Mouse (Mus musculus): Measurements from ENCODE around the gene Apbb2. TPM values are rescaled to one million over a fixed set of nuclear protein-coding genes. Genes with fewer than 3 reads are reported as not detected.
A peak's percentile ranks its signal among the peaks of the same experiment; 100 is the strongest.

The Apbb2 gene
- polyA plus RNA-seq, 1 experiment from 2014 or later, result 39.5 TPM

- Histone ChIP-seq H3K36me3 (ENCODE audit: control insufficient read depth, insufficient read depth, low read length) (no peaks in the 10 kb centered on the region), H3K9ac (replicated peaks; ENCODE audit: low read depth, low read length) (no peak overlapping the region), H3K4me1 (ENCODE audit: control insufficient read depth, insufficient read depth, low read length) (0 out of 2 replicates have a peak, but pooled peaks cover 2% of the 10 kb centered on the region), H3K27ac (ENCODE audit: low read length) (no peak overlapping the region), H3K27me3 (ENCODE audit: control insufficient read depth, insufficient read depth, low read length) (no peaks in the 10 kb centered on the region), H3K4me3 (ENCODE audit: low read depth, low read length) (no peak overlapping the region), H3K4me2 (replicated peaks; ENCODE audit: low read depth, low read length) (no peak overlapping the region), H3K9me3 (ENCODE audit: control insufficient read depth, low read depth, low read length) (no peaks in the 10 kb centered on the region)
- ATAC-seq (ENCODE audit: insufficient number of reproducible peaks, insufficient read depth, low FRiP score, low read depth), result no peak; the same call in 1 of the 2 replicates
- WGBS, result 46% methylated on average over 3 of the region's 5 CpGs
Measured at GRCm38 (mm10) chr5:66407948-66408347, 210.6 kb downstream of the Apbb2 start.

- Histone ChIP-seq H3K4me3 (ENCODE audit: low read depth, low read length) (no peak overlapping the region), H3K36me3 (ENCODE audit: control insufficient read depth, insufficient read depth, low read length) (no peaks in the 10 kb centered on the region), H3K4me1 (ENCODE audit: control insufficient read depth, insufficient read depth, low read length) (0 out of 2 replicates have a peak, but pooled peaks cover 2% of the 10 kb centered on the region), H3K9me3 (ENCODE audit: control insufficient read depth, low read depth, low read length) (no peaks in the 10 kb centered on the region), H3K27ac (ENCODE audit: low read length) (no peak overlapping the region), H3K9ac (replicated peaks; ENCODE audit: low read depth, low read length) (no peak overlapping the region), H3K27me3 (ENCODE audit: control insufficient read depth, insufficient read depth, low read length) (no peaks in the 10 kb centered on the region), H3K4me2 (replicated peaks; ENCODE audit: low read depth, low read length) (no peak overlapping the region)
- 86% methylated on average over 7 of the region's 7 CpGs for WGBS
- no peak for ATAC-seq (ENCODE audit: insufficient number of reproducible peaks, insufficient read depth, low FRiP score, low read depth)
Measured at GRCm38 (mm10) chr5:66406431-66406830, 212.2 kb downstream of the Apbb2 start.

- Histone ChIP-seq H3K9ac (replicated peaks; ENCODE audit: low read depth, low read length) (no peak overlapping the region), H3K4me1 (ENCODE audit: control insufficient read depth, insufficient read depth, low read length) (0 out of 2 replicates have a peak, but pooled peaks cover 2% of the 10 kb centered on the region), H3K36me3 (ENCODE audit: control insufficient read depth, insufficient read depth, low read length) (no peaks in the 10 kb centered on the region), H3K27me3 (ENCODE audit: control insufficient read depth, insufficient read depth, low read length) (no peaks in the 10 kb centered on the region), H3K27ac (ENCODE audit: low read length) (no peak overlapping the region), H3K4me2 (replicated peaks; ENCODE audit: low read depth, low read length) (no peak overlapping the region), H3K4me3 (ENCODE audit: low read depth, low read length) (no peak overlapping the region), H3K9me3 (ENCODE audit: control insufficient read depth, low read depth, low read length) (no peaks in the 10 kb centered on the region)
- no peak for ATAC-seq (ENCODE audit: insufficient number of reproducible peaks, insufficient read depth, low FRiP score, low read depth)
- 72% methylated on average over 12 of the region's 12 CpGs for WGBS
Measured at GRCm38 (mm10) chr5:66405731-66406399, 212.7 kb downstream of the Apbb2 start.

DNA sequence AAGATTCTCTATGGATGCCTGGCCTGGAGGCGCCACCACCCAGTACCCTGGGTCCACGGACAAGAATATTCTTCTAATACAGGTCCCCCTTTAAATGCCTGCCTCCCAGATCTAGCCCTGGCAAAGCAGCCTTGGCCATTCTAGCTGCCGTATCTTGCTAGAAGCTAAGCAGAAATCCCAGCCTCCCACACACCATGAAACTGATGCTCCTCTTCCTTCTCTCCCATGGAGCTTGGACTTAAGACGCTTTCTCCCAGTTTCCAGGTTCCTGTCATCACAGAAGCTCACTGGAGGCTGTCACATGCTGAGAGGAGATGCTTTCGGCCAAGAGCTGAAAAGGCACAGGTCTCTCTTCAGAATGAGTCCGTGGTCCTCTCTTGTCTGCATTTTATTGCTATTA lies 213.3 kb downstream of the Apbb2 start:
- H3K36me3 ChIP-seq (ENCODE audit: control insufficient read depth, insufficient read depth, low read length), result no peaks in the 10 kb centered on the region
- no peak overlapping the region for H3K4me3 ChIP-seq (ENCODE audit: low read depth, low read length)
- H3K9me3 ChIP-seq (ENCODE audit: control insufficient read depth, low read depth, low read length), result no peaks in the 10 kb centered on the region
- no peak overlapping the region for H3K27ac ChIP-seq (ENCODE audit: low read length)
- no peak overlapping the region for H3K4me2 ChIP-seq (replicated peaks; ENCODE audit: low read depth, low read length)
- no peak for ATAC-seq (ENCODE audit: insufficient number of reproducible peaks, insufficient read depth, low FRiP score, low read depth)
- WGBS, result 87% methylated on average over 6 of the region's 6 CpGs
- H3K9ac ChIP-seq (replicated peaks; ENCODE audit: low read depth, low read length), result no peak overlapping the region
- H3K4me1 ChIP-seq (ENCODE audit: control insufficient read depth, insufficient read depth, low read length), result 0 out of 2 replicates have a peak, but pooled peaks cover 2% of the 10 kb centered on the region
- H3K27me3 ChIP-seq (ENCODE audit: control insufficient read depth, insufficient read depth, low read length), result no peaks in the 10 kb centered on the region

DNA sequence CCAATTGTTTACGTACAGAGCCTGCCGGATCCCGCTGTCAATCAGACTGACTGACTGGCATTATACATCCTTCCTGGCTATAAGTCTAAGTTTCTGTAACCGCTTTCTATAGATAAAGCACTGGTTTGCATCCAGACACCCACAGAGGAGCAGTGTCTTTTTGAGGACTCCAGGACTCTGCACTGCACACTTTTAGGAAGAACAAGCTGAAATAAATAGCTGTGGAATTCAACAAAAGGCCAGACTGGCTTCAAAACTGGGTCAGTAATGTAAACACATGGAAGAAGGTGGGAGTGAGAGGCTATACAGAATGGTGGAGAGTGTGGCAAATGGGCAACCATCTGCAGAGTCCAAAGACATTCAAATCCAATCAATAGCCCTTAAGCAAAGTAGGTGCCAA lies 218.0 kb downstream of the Apbb2 start:
- no peaks in the 10 kb centered on the region for H3K4me1 ChIP-seq (ENCODE audit: control insufficient read depth, insufficient read depth, low read length)
- no peaks in the 10 kb centered on the region for H3K9me3 ChIP-seq (ENCODE audit: control insufficient read depth, low read depth, low read length)
- H3K36me3 ChIP-seq (ENCODE audit: control insufficient read depth, insufficient read depth, low read length), result no peaks in the 10 kb centered on the region
- H3K9ac ChIP-seq (replicated peaks; ENCODE audit: low read depth, low read length), result no peak overlapping the region
- WGBS, result 78% methylated on average over 4 of the region's 4 CpGs
- H3K4me3 ChIP-seq (ENCODE audit: low read depth, low read length), result no peak overlapping the region
- no peak overlapping the region for H3K4me2 ChIP-seq (replicated peaks; ENCODE audit: low read depth, low read length)
- H3K27ac ChIP-seq (ENCODE audit: low read length), result no peak overlapping the region
- H3K27me3 ChIP-seq (ENCODE audit: control insufficient read depth, insufficient read depth, low read length), result no peaks in the 10 kb centered on the region
- no peak for ATAC-seq (ENCODE audit: insufficient number of reproducible peaks, insufficient read depth, low FRiP score, low read depth)

- H3K9ac ChIP-seq (replicated peaks; ENCODE audit: low read depth, low read length), result no peak overlapping the region
- no peaks in the 10 kb centered on the region for H3K9me3 ChIP-seq (ENCODE audit: control insufficient read depth, low read depth, low read length)
- no peaks in the 10 kb centered on the region for H3K36me3 ChIP-seq (ENCODE audit: control insufficient read depth, insufficient read depth, low read length)
- ATAC-seq (ENCODE audit: insufficient number of reproducible peaks, insufficient read depth, low FRiP score, low read depth), result no peak
- H3K4me3 ChIP-seq (ENCODE audit: low read depth, low read length), result no peak overlapping the region
- WGBS, result 70% methylated on average over 2 of the region's 2 CpGs
- no peaks in the 10 kb centered on the region for H3K4me1 ChIP-seq (ENCODE audit: control insufficient read depth, insufficient read depth, low read length)
- H3K27me3 ChIP-seq (ENCODE audit: control insufficient read depth, insufficient read depth, low read length), result no peaks in the 10 kb centered on the region
- no peak overlapping the region for H3K27ac ChIP-seq (ENCODE audit: low read length)
- H3K4me2 ChIP-seq (replicated peaks; ENCODE audit: low read depth, low read length), result no peak overlapping the region
Measured at GRCm38 (mm10) chr5:66399264-66399620, 219.3 kb downstream of the Apbb2 start.

GRCm38 (mm10) chr5:66398530-66399263 lies 219.9 kb downstream of the Apbb2 start:
- no peak overlapping the region for H3K4me2 ChIP-seq (replicated peaks; ENCODE audit: low read depth, low read length)
- WGBS, result 72% methylated on average over 5 of the region's 5 CpGs
- 0 out of 2 replicates have a peak overlapping the region, but pooled peaks have one; percentile 15 for H3K27ac ChIP-seq (ENCODE audit: low read length)
- H3K27me3 ChIP-seq (ENCODE audit: control insufficient read depth, insufficient read depth, low read length), result no peaks in the 10 kb centered on the region
- H3K36me3 ChIP-seq (ENCODE audit: control insufficient read depth, insufficient read depth, low read length), result no peaks in the 10 kb centered on the region
- ATAC-seq (ENCODE audit: insufficient number of reproducible peaks, insufficient read depth, low FRiP score, low read depth), result 0 out of 2 replicates have a peak, but pooled peaks have one; percentile 58
- H3K4me3 ChIP-seq (ENCODE audit: low read depth, low read length), result no peak overlapping the region
- no peaks in the 10 kb centered on the region for H3K4me1 ChIP-seq (ENCODE audit: control insufficient read depth, insufficient read depth, low read length)
- no peak overlapping the region for H3K9ac ChIP-seq (replicated peaks; ENCODE audit: low read depth, low read length)
- no peaks in the 10 kb centered on the region for H3K9me3 ChIP-seq (ENCODE audit: control insufficient read depth, low read depth, low read length)

GRCm38 (mm10) chr5:66393767-66394446 lies 224.7 kb downstream of the Apbb2 start:
- Histone ChIP-seq H3K27me3 (ENCODE audit: control insufficient read depth, insufficient read depth, low read length) (no peaks in the 10 kb centered on the region), H3K36me3 (ENCODE audit: control insufficient read depth, insufficient read depth, low read length) (no peaks in the 10 kb centered on the region; the same call in 1 of the 2 replicates), H3K9ac (replicated peaks; ENCODE audit: low read depth, low read length) (no peak overlapping the region), H3K4me3 (ENCODE audit: low read depth, low read length) (no peak overlapping the region), H3K4me2 (replicated peaks; ENCODE audit: low read depth, low read length) (no peak overlapping the region), H3K27ac (ENCODE audit: low read length) (no peak overlapping the region), H3K4me1 (ENCODE audit: control insufficient read depth, insufficient read depth, low read length) (no peaks in the 10 kb centered on the region), H3K9me3 (ENCODE audit: control insufficient read depth, low read depth, low read length) (no peaks in the 10 kb centered on the region)
- ATAC-seq (ENCODE audit: insufficient number of reproducible peaks, insufficient read depth, low FRiP score, low read depth), result no peak
- 81% methylated on average over 10 of the region's 10 CpGs for WGBS

All from stomach, embryonic 14.5 days (tissue).